Comparison of ENCODE assay signal across 8 mouse cellular contexts in genomic region chr19:3768697-3769383, GRCm38 (mm10). TPM values are rescaled to one million over a fixed set of nuclear protein-coding genes. Genes with fewer than 3 reads are reported as not detected.
DNase-seq lines count a peak whose midpoint lies in the region; ATAC-seq lines count a peak whose summit lies in the region.

No protein-coding gene starts in this region.

- H3K27ac ChIP-seq in forebrain, embryonic 15.5 days (replicated peaks), result peak overlapping the region; percentile 100

- peak; percentile 90 for DNase-seq in MN1 (ENCODE audit: low spot score)
- DNase-seq in cerebellum, adult 18-20 months, result peak; percentile 92 to 98
- peak; percentile 63 for DNase-seq in layer of hippocampus, adult 9-10 months (ENCODE audit: low spot score)
- DNase-seq in lung, postnatal 25 days (ENCODE audit: low spot score), result peak; percentile 94
- peak; percentile 95 for DNase-seq in retina, embryonic 14.5 days (ENCODE audit: low spot score)
- DNase-seq in thymus, postnatal 36 days, result peak; percentile 92 to 95

- H3K4me2 ChIP-seq in forebrain, embryonic 15.5 days (replicated peaks), result peak overlapping the region; percentile 55

- peaks cover 27% of the 10 kb centered on the region for H3K4me1 ChIP-seq in forebrain, embryonic 15.5 days

- peak overlapping the region; percentile 100 for H3K9ac ChIP-seq in forebrain, embryonic 15.5 days (replicated peaks)

- peak; percentile 89 for ATAC-seq in forebrain, embryonic 15.5 days (replicated peaks)
- peak; percentile 90 to 93 for ATAC-seq in hematopoietic stem cell, adult 5-6 weeks (replicated peaks in 1 of 2; ENCODE audit: insufficient read depth in 1 of 2, low FRiP score in 2 of 2, low TSS enrichment in 1 of 2, low read depth in 1 of 2, poor library complexity in 2 of 2, severe bottlenecking in 2 of 2)

- 0 out of 2 replicates have a peak, but pooled peaks cover 3% of the 10 kb centered on the region for H3K36me3 ChIP-seq in forebrain, embryonic 15.5 days

- WGBS in forebrain, embryonic 15.5 days, result under 1% methylated on average over 59 of the region's 60 CpGs

- peak overlapping the region; percentile 97 for H3K4me3 ChIP-seq in forebrain, embryonic 15.5 days

- H3K9me3 ChIP-seq in forebrain, embryonic 15.5 days, result no peaks in the 10 kb centered on the region

- H3K27me3 ChIP-seq in forebrain, embryonic 15.5 days, result no peaks in the 10 kb centered on the region

RNA-seq across cellular contexts. Expression of gene Kmt5b, which starts 1.6 kb away (rescaled TPM):
- polyA plus RNA-seq in forebrain, embryonic 15.5 days (2015; fragmentation: Nextera tagmentation; extraction: Ambion mirVana), result 52.3 and 62.9 TPM in 2 replicates
- total RNA-seq in hematopoietic stem cell, adult 5-6 weeks (2017), result 75.8 and 85.8 TPM in 2 replicates

Comparison
In these comparisons a context has a peak if more than half of its experiments do, and no peak if none do; other contexts are left out.
1. Peak in every context shown above with its lines: DNase-seq, ATAC-seq, H3K4me3 ChIP-seq and H3K27ac ChIP-seq.